Mouse (Mus musculus) liver, postnatal 0 days (tissue): ENCODE data around the gene Unc13a.

Experiments used
- CTCF ChIP-seq: sonication (generic); IDR thresholded peaks from 2 replicates; pipeline ENCODE4 v1.5.1; 2016; ENCODE audit warnings: antibody characterized with exemption, low read depth
- EP300 ChIP-seq: IDR thresholded peaks from 2 replicates; pipeline ENCODE4 v1.6.1; 2016; ENCODE audit warnings: antibody characterized with exemption, low read depth, mild to moderate bottlenecking

DNA sequence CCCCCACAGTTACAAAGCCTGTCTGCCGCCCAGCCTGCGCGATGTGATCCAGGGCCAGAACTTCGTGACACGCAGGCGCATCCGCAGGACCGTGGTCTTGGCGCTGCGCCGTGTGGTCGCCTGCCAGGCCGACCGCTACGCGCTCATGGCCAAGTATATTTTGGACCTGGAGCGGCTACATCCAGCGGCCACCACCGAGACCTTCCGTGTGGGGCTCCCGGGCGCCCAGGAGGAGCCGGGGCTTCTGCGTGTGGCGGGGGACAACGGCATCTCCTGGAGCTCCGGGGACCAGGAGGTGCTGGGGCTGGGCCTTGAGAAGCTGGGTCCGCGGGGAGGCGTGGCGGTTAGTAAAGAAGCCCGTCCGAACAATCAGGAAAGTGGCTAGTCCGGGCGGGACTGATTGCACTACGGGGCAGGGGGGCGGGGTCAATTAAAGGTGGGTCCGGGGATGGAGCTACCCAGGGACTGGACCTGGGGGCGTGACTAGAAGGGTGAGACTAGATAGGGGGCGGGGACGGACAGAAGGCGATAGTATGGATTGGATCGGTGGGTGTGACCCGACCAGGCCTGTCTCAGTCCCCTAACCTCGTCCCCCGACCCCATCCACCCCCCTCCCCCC is 8.1 kb upstream of the Unc13a start:
- TF ChIP-seq CTCF (no peak), EP300 (no peak)
